Mouse (Mus musculus): Measurements from ENCODE around the gene Epha5. TPM values are rescaled to one million over a fixed set of nuclear protein-coding genes. Genes with fewer than 3 reads are reported as not detected.

Epha5 gene
- polyA plus RNA-seq, 1 experiment from 2014 or later: 21.6 TPM

- no peak for ATAC-seq (replicated peaks; ENCODE audit: low FRiP score)
Observed at GRCm38 (mm10) chr5:84408370-84408769, 8.8 kb downstream of the Epha5 start.

DNA sequence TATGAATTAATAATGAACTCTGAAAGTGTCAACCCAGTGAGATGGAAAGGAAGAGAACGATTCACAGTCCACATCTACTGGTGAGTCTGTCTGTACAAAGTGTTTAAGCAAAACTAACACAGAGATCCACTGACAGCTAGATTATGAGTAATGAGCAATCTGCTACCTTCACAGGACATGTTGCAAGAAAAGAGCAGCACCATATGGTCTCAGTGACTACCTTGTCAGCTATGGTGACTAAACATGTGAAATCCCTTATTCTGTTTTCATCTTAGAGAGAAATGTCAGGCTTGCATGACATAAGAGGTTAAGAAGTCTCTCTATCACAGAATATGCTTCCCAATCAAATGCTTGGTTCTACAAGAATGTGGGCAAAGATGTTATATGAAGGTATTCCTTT is 20.1 kb downstream of the Epha5 start:
- 79% methylated on average over 1 of the region's 1 CpGs for WGBS
- H3K27ac ChIP-seq (ENCODE audit: low read depth, low read length): no peak overlapping the region
- DNase-seq (ENCODE audit: low spot score) (no peak), ATAC-seq (replicated peaks; ENCODE audit: low FRiP score) (no peak)
- no peaks in the 10 kb centered on the region for H3K36me3 ChIP-seq (ENCODE audit: control insufficient read depth, insufficient read depth, low read length)
- no peak overlapping the region for H3K4me2 ChIP-seq (ENCODE audit: low read depth, low read length, severe bottlenecking)
- no peaks in the 10 kb centered on the region for H3K27me3 ChIP-seq (ENCODE audit: control insufficient read depth, insufficient read depth, low read length)
- H3K9ac ChIP-seq (ENCODE audit: low read length): no peak overlapping the region
- H3K4me3 ChIP-seq (ENCODE audit: low read depth, low read length): no peak overlapping the region
- H3K9me3 ChIP-seq (ENCODE audit: control insufficient read depth, low read length): no peaks in the 10 kb centered on the region
- H3K4me1 ChIP-seq (replicated peaks; ENCODE audit: control insufficient read depth, insufficient read depth, low read length): no peaks in the 10 kb centered on the region

More at GRCm38 (mm10) chr5:84408370-84408769, 8.8 kb downstream of the Epha5 start:
- H3K4me2 ChIP-seq (ENCODE audit: low read depth, low read length, severe bottlenecking): no peak overlapping the region
- H3K9me3 ChIP-seq (ENCODE audit: control insufficient read depth, low read length): no peaks in the 10 kb centered on the region
- no peaks in the 10 kb centered on the region for H3K27me3 ChIP-seq (ENCODE audit: control insufficient read depth, insufficient read depth, low read length)
- no peak for DNase-seq (ENCODE audit: low spot score)
- 56% methylated on average over 2 of the region's 2 CpGs for WGBS
- no peaks in the 10 kb centered on the region for H3K4me1 ChIP-seq (replicated peaks; ENCODE audit: control insufficient read depth, insufficient read depth, low read length)
- H3K4me3 ChIP-seq (ENCODE audit: low read depth, low read length): no peak overlapping the region
- H3K27ac ChIP-seq (ENCODE audit: low read depth, low read length): no peak overlapping the region
- no peaks in the 10 kb centered on the region for H3K36me3 ChIP-seq (ENCODE audit: control insufficient read depth, insufficient read depth, low read length)
- H3K9ac ChIP-seq (ENCODE audit: low read length): no peak overlapping the region

- Histone ChIP-seq H3K4me1 (replicated peaks; ENCODE audit: control insufficient read depth, insufficient read depth, low read length) (no peaks in the 10 kb centered on the region), H3K27me3 (ENCODE audit: control insufficient read depth, insufficient read depth, low read length) (no peaks in the 10 kb centered on the region), H3K9ac (ENCODE audit: low read length) (no peak overlapping the region), H3K4me2 (ENCODE audit: low read depth, low read length, severe bottlenecking) (no peak overlapping the region), H3K36me3 (ENCODE audit: control insufficient read depth, insufficient read depth, low read length) (no peaks in the 10 kb centered on the region), H3K27ac (ENCODE audit: low read depth, low read length) (no peak overlapping the region), H3K4me3 (ENCODE audit: low read depth, low read length) (no peak overlapping the region), H3K9me3 (ENCODE audit: control insufficient read depth, low read length) (no peaks in the 10 kb centered on the region)
- ATAC-seq (replicated peaks; ENCODE audit: low FRiP score) (no peak), DNase-seq (ENCODE audit: low spot score) (no peak)
- WGBS: 54% methylated on average over 5 of the region's 5 CpGs
Observed at GRCm38 (mm10) chr5:84365334-84365733, 51.8 kb downstream of the Epha5 start.

DNA sequence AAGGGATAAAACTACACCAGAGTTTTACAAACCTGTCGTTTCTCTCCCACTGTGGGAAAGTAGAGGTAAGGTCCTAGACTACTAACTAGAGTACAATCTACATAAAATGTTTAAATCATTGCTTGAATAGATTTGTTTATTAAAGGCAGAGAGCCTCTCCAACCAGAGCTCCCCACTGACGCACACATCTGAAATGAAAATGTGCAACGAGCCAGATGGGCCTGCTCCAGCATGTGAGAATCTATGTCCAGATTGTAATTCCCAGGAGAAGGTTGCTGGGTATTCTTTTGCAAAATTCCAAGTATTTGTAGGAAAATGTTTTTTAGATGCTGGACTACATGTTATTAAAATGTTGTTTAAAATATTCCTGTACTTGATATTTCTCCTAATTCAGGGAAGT is 57.8 kb downstream of the Epha5 start:
- Histone ChIP-seq H3K27me3 (ENCODE audit: control insufficient read depth, insufficient read depth, low read length) (no peaks in the 10 kb centered on the region), H3K9ac (ENCODE audit: low read length) (no peak overlapping the region), H3K4me3 (ENCODE audit: low read depth, low read length) (no peak overlapping the region), H3K36me3 (ENCODE audit: control insufficient read depth, insufficient read depth, low read length) (no peaks in the 10 kb centered on the region), H3K4me1 (replicated peaks; ENCODE audit: control insufficient read depth, insufficient read depth, low read length) (no peaks in the 10 kb centered on the region), H3K4me2 (ENCODE audit: low read depth, low read length, severe bottlenecking) (no peak overlapping the region), H3K27ac (ENCODE audit: low read depth, low read length) (no peak overlapping the region), H3K9me3 (ENCODE audit: control insufficient read depth, low read length) (no peaks in the 10 kb centered on the region)
- 90% methylated on average over 3 of the region's 3 CpGs for WGBS
- DNase-seq (ENCODE audit: low spot score) (no peak), ATAC-seq (replicated peaks; ENCODE audit: low FRiP score) (no peak)

GRCm38 (mm10) chr5:84353069-84353468 is 64.1 kb downstream of the Epha5 start:
- ATAC-seq (replicated peaks; ENCODE audit: low FRiP score) (peak; percentile 69), DNase-seq (ENCODE audit: low spot score) (no peak)
- Histone ChIP-seq H3K36me3 (ENCODE audit: control insufficient read depth, insufficient read depth, low read length) (no peaks in the 10 kb centered on the region), H3K9me3 (ENCODE audit: control insufficient read depth, low read length) (no peaks in the 10 kb centered on the region), H3K4me2 (ENCODE audit: low read depth, low read length, severe bottlenecking) (no peak overlapping the region), H3K9ac (ENCODE audit: low read length) (no peak overlapping the region), H3K27ac (ENCODE audit: low read depth, low read length) (no peak overlapping the region), H3K4me3 (ENCODE audit: low read depth, low read length) (no peak overlapping the region), H3K27me3 (ENCODE audit: control insufficient read depth, insufficient read depth, low read length) (no peaks in the 10 kb centered on the region), H3K4me1 (replicated peaks; ENCODE audit: control insufficient read depth, insufficient read depth, low read length) (no peaks in the 10 kb centered on the region)
- 75% methylated on average over 5 of the region's 5 CpGs for WGBS

GRCm38 (mm10) chr5:84346728-84347499 is 70.3 kb downstream of the Epha5 start:
- WGBS: 61% methylated on average over 2 of the region's 2 CpGs
- no peak for DNase-seq (ENCODE audit: low spot score)

DNA sequence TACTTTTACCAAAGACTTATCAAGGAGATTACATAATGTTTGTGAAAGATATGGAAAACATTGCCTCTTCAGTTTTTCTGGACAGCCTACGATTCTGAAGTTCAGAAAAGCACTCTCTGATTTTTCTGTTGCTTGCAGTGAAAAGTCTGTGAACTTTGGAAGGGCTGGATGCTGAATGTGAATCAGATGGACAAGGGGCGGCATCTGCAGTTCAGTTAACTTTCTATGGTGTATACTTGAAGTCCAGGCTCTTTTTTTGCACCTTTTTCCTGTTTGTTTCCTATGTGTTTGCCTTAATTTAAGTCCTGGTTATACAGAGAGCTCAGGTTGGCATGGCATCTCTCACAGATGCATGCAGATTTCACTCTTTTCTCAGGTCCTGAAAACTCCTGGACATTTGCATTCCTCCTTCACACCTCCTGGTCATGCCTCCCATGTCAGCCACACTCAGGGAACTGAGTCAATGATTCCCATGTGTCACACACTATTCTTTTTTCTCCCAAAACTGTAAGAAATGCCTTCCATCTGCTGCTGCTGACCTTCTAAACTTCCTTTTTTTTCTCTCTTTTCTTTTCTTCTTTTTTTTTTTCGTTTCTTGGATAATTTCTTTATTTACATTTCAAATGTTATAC is 81.2 kb downstream of the Epha5 start:
- Histone ChIP-seq H3K4me1 (replicated peaks; ENCODE audit: control insufficient read depth, insufficient read depth, low read length) (no peaks in the 10 kb centered on the region), H3K27ac (ENCODE audit: low read depth, low read length) (no peak overlapping the region), H3K9me3 (ENCODE audit: control insufficient read depth, low read length) (no peaks in the 10 kb centered on the region), H3K4me3 (ENCODE audit: low read depth, low read length) (no peak overlapping the region), H3K9ac (ENCODE audit: low read length) (no peak overlapping the region), H3K4me2 (ENCODE audit: low read depth, low read length, severe bottlenecking) (no peak overlapping the region), H3K27me3 (ENCODE audit: control insufficient read depth, insufficient read depth, low read length) (no peaks in the 10 kb centered on the region), H3K36me3 (ENCODE audit: control insufficient read depth, insufficient read depth, low read length) (no peaks in the 10 kb centered on the region)
- WGBS: 83% methylated on average over 3 of the region's 3 CpGs
- no peak for DNase-seq (ENCODE audit: low spot score)
- no peak for ATAC-seq (replicated peaks; ENCODE audit: low FRiP score)

More at GRCm38 (mm10) chr5:84346728-84347499, 70.3 kb downstream of the Epha5 start:
- Histone ChIP-seq H3K4me2 (ENCODE audit: low read depth, low read length, severe bottlenecking) (no peak overlapping the region), H3K27me3 (ENCODE audit: control insufficient read depth, insufficient read depth, low read length) (no peaks in the 10 kb centered on the region), H3K4me3 (ENCODE audit: low read depth, low read length) (no peak overlapping the region), H3K4me1 (replicated peaks; ENCODE audit: control insufficient read depth, insufficient read depth, low read length) (no peaks in the 10 kb centered on the region), H3K9ac (ENCODE audit: low read length) (no peak overlapping the region), H3K27ac (ENCODE audit: low read depth, low read length) (no peak overlapping the region), H3K9me3 (ENCODE audit: control insufficient read depth, low read length) (no peaks in the 10 kb centered on the region), H3K36me3 (ENCODE audit: control insufficient read depth, insufficient read depth, low read length) (no peaks in the 10 kb centered on the region)
- ATAC-seq (replicated peaks; ENCODE audit: low FRiP score): peak; percentile 63; the same call in 1 of the 2 replicates

GRCm38 (mm10) chr5:84334481-84334880 is 82.7 kb downstream of the Epha5 start:
- no peak overlapping the region for H3K9ac ChIP-seq (ENCODE audit: low read length)
- no peak for ATAC-seq (replicated peaks; ENCODE audit: low FRiP score)
- 65% methylated on average over 6 of the region's 6 CpGs for WGBS

DNA sequence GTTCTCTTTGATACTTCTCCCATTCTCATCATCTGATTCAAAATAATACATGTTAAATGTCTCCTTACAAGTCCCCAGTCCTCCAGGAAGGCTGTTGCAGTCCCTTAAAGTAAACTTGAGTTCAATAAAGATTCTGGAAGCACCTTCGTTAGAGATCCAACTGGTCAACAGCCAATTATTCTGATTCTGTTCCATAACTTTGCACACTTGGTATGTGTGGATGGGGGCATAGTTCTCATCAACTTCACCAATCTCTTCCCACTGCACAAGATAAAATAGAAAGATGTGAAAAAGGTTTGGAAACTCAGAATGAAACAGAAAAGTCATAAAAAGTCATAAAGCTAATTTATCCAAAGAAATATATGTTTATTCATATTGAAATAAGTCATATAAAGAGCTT is 85.6 kb downstream of the Epha5 start:
- Histone ChIP-seq H3K4me2 (ENCODE audit: low read depth, low read length, severe bottlenecking) (no peak overlapping the region), H3K4me1 (replicated peaks; ENCODE audit: control insufficient read depth, insufficient read depth, low read length) (no peaks in the 10 kb centered on the region), H3K9ac (ENCODE audit: low read length) (no peak overlapping the region), H3K27me3 (ENCODE audit: control insufficient read depth, insufficient read depth, low read length) (no peaks in the 10 kb centered on the region), H3K36me3 (ENCODE audit: control insufficient read depth, insufficient read depth, low read length) (no peaks in the 10 kb centered on the region), H3K9me3 (ENCODE audit: control insufficient read depth, low read length) (no peaks in the 10 kb centered on the region), H3K27ac (ENCODE audit: low read depth, low read length) (no peak overlapping the region), H3K4me3 (ENCODE audit: low read depth, low read length) (no peak overlapping the region)
- no peak for DNase-seq (ENCODE audit: low spot score)
- WGBS: 68% methylated on average over 1 of the region's 1 CpGs
- ATAC-seq (replicated peaks; ENCODE audit: low FRiP score): no peak

More at GRCm38 (mm10) chr5:84334481-84334880, 82.7 kb downstream of the Epha5 start:
- Histone ChIP-seq H3K27me3 (ENCODE audit: control insufficient read depth, insufficient read depth, low read length) (no peaks in the 10 kb centered on the region), H3K4me2 (ENCODE audit: low read depth, low read length, severe bottlenecking) (no peak overlapping the region), H3K4me3 (ENCODE audit: low read depth, low read length) (no peak overlapping the region), H3K9me3 (ENCODE audit: control insufficient read depth, low read length) (no peaks in the 10 kb centered on the region), H3K4me1 (replicated peaks; ENCODE audit: control insufficient read depth, insufficient read depth, low read length) (no peaks in the 10 kb centered on the region), H3K27ac (ENCODE audit: low read depth, low read length) (no peak overlapping the region), H3K36me3 (ENCODE audit: control insufficient read depth, insufficient read depth, low read length) (no peaks in the 10 kb centered on the region)
- no peak for DNase-seq (ENCODE audit: low spot score)
